9 mouse cellular contexts compared by ENCODE assay signal in genomic region chr2:84662866-84663265, GRCm38 (mm10). TPM values are rescaled to one million over a fixed set of nuclear protein-coding genes. Genes with fewer than 3 reads are reported as not detected.
DNase-seq lines count a peak whose midpoint lies in the region; ATAC-seq and TF ChIP-seq lines count a peak whose summit lies in the region.
"Had no signal": no experiment of that assay in that cellular context is flagged by ENCODE, and none has a peak within 500 bp of the region (broad histone marks: within the 10 kb centered on the region; RNA-seq: fewer than 3 reads in every experiment).

No protein-coding gene starts in this region.

- no peak for ATAC-seq in hindbrain, embryonic 11.5 days (ENCODE audit: low FRiP score)
- ATAC-seq in hindbrain, embryonic 16.5 days, result no peak
- ATAC-seq in activated CD4-positive, CD25-positive, alpha-beta regulatory T cell, adult 4 months, result peak; percentile 33
- no peak for ATAC-seq in midbrain, embryonic 14.5 days (ENCODE audit: low FRiP score, low TSS enrichment)

- H3K27ac ChIP-seq in hindbrain, embryonic 11.5 days (ENCODE audit: low read depth, low read length), result no peak overlapping the region
- H3K27ac ChIP-seq in hindbrain, embryonic 16.5 days (ENCODE audit: low read depth, low read length), result no peak overlapping the region
- no peak overlapping the region for H3K27ac ChIP-seq in kidney, adult 2 months (ENCODE audit: insufficient read depth, low read depth, low read length)
- H3K27ac ChIP-seq in midbrain, embryonic 14.5 days (replicated peaks; ENCODE audit: low read depth, low read length), result no peak overlapping the region
- H3K27ac ChIP-seq: lung, embryonic 15.5 days had no signal

- H3K9me3 ChIP-seq in hindbrain, embryonic 11.5 days (ENCODE audit: control insufficient read depth, low read length), result no peaks in the 10 kb centered on the region
- H3K9me3 ChIP-seq in hindbrain, embryonic 16.5 days (ENCODE audit: control insufficient read depth, low read length), result no peaks in the 10 kb centered on the region
- peaks cover 7% of the 10 kb centered on the region; the same call in 1 of the 2 replicates for H3K9me3 ChIP-seq in E14TG2a.4 (ENCODE audit: low read length)
- H3K9me3 ChIP-seq in midbrain, embryonic 14.5 days (ENCODE audit: control insufficient read depth, low read length), result no peaks in the 10 kb centered on the region
- H3K9me3 ChIP-seq: lung, embryonic 15.5 days had no signal

- no peaks in the 10 kb centered on the region for H3K4me1 ChIP-seq in hindbrain, embryonic 11.5 days (replicated peaks; ENCODE audit: control insufficient read depth, insufficient read depth, low read length)
- no peaks in the 10 kb centered on the region for H3K4me1 ChIP-seq in hindbrain, embryonic 16.5 days (ENCODE audit: control insufficient read depth, insufficient read depth, low read depth, low read length)
- peaks cover 23% of the 10 kb centered on the region for H3K4me1 ChIP-seq in E14TG2a.4 (replicated peaks; ENCODE audit: low read depth, low read length)
- no peaks in the 10 kb centered on the region for H3K4me1 ChIP-seq in kidney, adult 2 months (ENCODE audit: control insufficient read depth, insufficient read depth, low read length)
- no peaks in the 10 kb centered on the region for H3K4me1 ChIP-seq in midbrain, embryonic 14.5 days (ENCODE audit: control insufficient read depth, insufficient read depth, low read length)
- H3K4me1 ChIP-seq: lung, embryonic 15.5 days had no signal

- no peak for TF ChIP-seq POLR2A in kidney, adult 2 months (IDR thresholded peaks at IDR 0.05; ENCODE audit: low read depth, low read length)

- no peak overlapping the region for H3K4me2 ChIP-seq in hindbrain, embryonic 11.5 days (replicated peaks; ENCODE audit: low read depth, low read length)
- no peak overlapping the region for H3K4me2 ChIP-seq in hindbrain, embryonic 16.5 days (ENCODE audit: low read length)
- H3K4me2 ChIP-seq in midbrain, embryonic 14.5 days (ENCODE audit: low read length), result no peak overlapping the region
- H3K4me2 ChIP-seq: lung, embryonic 15.5 days had no signal

- no peak overlapping the region for H3K4me3 ChIP-seq in hindbrain, embryonic 11.5 days (ENCODE audit: low read depth, low read length)
- H3K4me3 ChIP-seq in hindbrain, embryonic 16.5 days (ENCODE audit: low read length), result no peak overlapping the region
- no peak overlapping the region for H3K4me3 ChIP-seq in E14TG2a.4 (replicated peaks; ENCODE audit: low read length)
- H3K4me3 ChIP-seq in kidney, adult 2 months (ENCODE audit: insufficient read depth, low read depth, low read length), result no peak overlapping the region
- H3K4me3 ChIP-seq in midbrain, embryonic 14.5 days (replicated peaks; ENCODE audit: low read depth, low read length), result no peak overlapping the region
- H3K4me3 ChIP-seq: lung, embryonic 15.5 days had no signal

- DNase-seq in hindbrain, embryonic 11.5 days (ENCODE audit: low spot score), result peak; percentile 55
- peak; percentile 63 for DNase-seq in kidney, adult 2 months
- peak; percentile 51 for DNase-seq in midbrain, embryonic 14.5 days
- no peak for DNase-seq in layer of hippocampus, postnatal 14 days (ENCODE audit: low spot score in 2 of 2)
- DNase-seq in right cerebral cortex, adult 18-20 months, result no peak

- H3K9ac ChIP-seq in hindbrain, embryonic 11.5 days (ENCODE audit: low read depth, low read length), result no peak overlapping the region
- no peak overlapping the region for H3K9ac ChIP-seq in hindbrain, embryonic 16.5 days (ENCODE audit: low read depth, low read length)
- no peak overlapping the region for H3K9ac ChIP-seq in midbrain, embryonic 14.5 days (replicated peaks; ENCODE audit: low read length)
- H3K9ac ChIP-seq: lung, embryonic 15.5 days had no signal

- H3K36me3 ChIP-seq in hindbrain, embryonic 11.5 days (ENCODE audit: control insufficient read depth, insufficient read depth, low read length), result no peaks in the 10 kb centered on the region
- no peaks in the 10 kb centered on the region for H3K36me3 ChIP-seq in hindbrain, embryonic 16.5 days (ENCODE audit: control insufficient read depth, insufficient read depth, low read length)
- peaks cover 8% of the 10 kb centered on the region for H3K36me3 ChIP-seq in E14TG2a.4 (ENCODE audit: insufficient read depth, low read length)
- H3K36me3 ChIP-seq in kidney, adult 2 months (ENCODE audit: control insufficient read depth, insufficient read depth, low read length), result no peaks in the 10 kb centered on the region
- H3K36me3 ChIP-seq in midbrain, embryonic 14.5 days (ENCODE audit: control insufficient read depth, insufficient read depth, low read length), result no peaks in the 10 kb centered on the region
- H3K36me3 ChIP-seq: lung, embryonic 15.5 days had no signal

- no peaks in the 10 kb centered on the region for H3K27me3 ChIP-seq in hindbrain, embryonic 11.5 days (ENCODE audit: control insufficient read depth, insufficient read depth, low read length)
- H3K27me3 ChIP-seq in hindbrain, embryonic 16.5 days (replicated peaks; ENCODE audit: control insufficient read depth, insufficient read depth, low read length), result no peaks in the 10 kb centered on the region
- H3K27me3 ChIP-seq in E14TG2a.4 (ENCODE audit: insufficient read depth, low read length), result peaks cover 14% of the 10 kb centered on the region
- no peaks in the 10 kb centered on the region for H3K27me3 ChIP-seq in kidney, adult 2 months (replicated peaks; ENCODE audit: control insufficient read depth, insufficient read depth, low read length)
- H3K27me3 ChIP-seq in midbrain, embryonic 14.5 days (ENCODE audit: control insufficient read depth, insufficient read depth, low read length), result no peaks in the 10 kb centered on the region
- H3K27me3 ChIP-seq: lung, embryonic 15.5 days had no signal

- 37% methylated on average over 2 of the region's 2 CpGs for WGBS in hindbrain, embryonic 11.5 days
- WGBS in hindbrain, embryonic 16.5 days, result 32% methylated on average over 2 of the region's 2 CpGs
- WGBS in kidney, adult 2 months, result 31% methylated on average over 2 of the region's 2 CpGs
- WGBS in midbrain, embryonic 14.5 days, result 22% methylated on average over 2 of the region's 2 CpGs

- TF ChIP-seq CTCF in E14TG2a.4 (conservative IDR thresholded peaks at IDR 0.05; ENCODE audit: low read length), result peak; percentile 70
- TF ChIP-seq CTCF in kidney, adult 2 months (conservative IDR thresholded peaks at IDR 0.05; ENCODE audit: insufficient read depth, insufficient read length, low read depth, low read length), result peak; percentile 58

RNA-seq across cellular contexts. Expression of gene Btbd18, which starts 4.0 kb away (rescaled TPM):
- polyA plus RNA-seq in hindbrain, embryonic 11.5 days (2014; fragmentation: Nextera tagmentation; extraction: Ambion mirVana), result 0.20 and 0.27 TPM in 2 replicates
- polyA plus RNA-seq in hindbrain, embryonic 16.5 days (2015; fragmentation: Nextera tagmentation; extraction: Ambion mirVana), result 0.26 and 0.44 TPM in 2 replicates
- under 1 TPM; 0.15 to 0.53 TPM for polyA plus RNA-seq in activated CD4-positive, CD25-positive, alpha-beta regulatory T cell, adult 4 months (2017; shearing (Covaris generic))
- polyA plus RNA-seq in kidney, adult 2 months (2012; rRNA removed), result 0.02 TPM in 1 of 2 replicates, not detected in the other
- polyA plus RNA-seq in midbrain, embryonic 14.5 days (2014; fragmentation: Nextera tagmentation; extraction: Ambion mirVana), result 0.37 and 0.53 TPM in 2 replicates
- not detected for total RNA-seq in layer of hippocampus, postnatal 14 days (2021)

RNA-seq across cellular contexts. Expression of gene Selenoh, which starts 7.7 kb away (rescaled TPM):
- 396 and 408 TPM in 2 replicates for polyA plus RNA-seq in hindbrain, embryonic 11.5 days (2014; fragmentation: Nextera tagmentation; extraction: Ambion mirVana)
- polyA plus RNA-seq in hindbrain, embryonic 16.5 days (2015; fragmentation: Nextera tagmentation; extraction: Ambion mirVana), result 184 and 198 TPM in 2 replicates
- 100 to 1,000 TPM; 152 to 184 TPM for polyA plus RNA-seq in activated CD4-positive, CD25-positive, alpha-beta regulatory T cell, adult 4 months (2017; shearing (Covaris generic))
- 29.6 and 32.2 TPM in 2 replicates for polyA plus RNA-seq in kidney, adult 2 months (2012; rRNA removed)
- 220 and 232 TPM in 2 replicates for polyA plus RNA-seq in midbrain, embryonic 14.5 days (2014; fragmentation: Nextera tagmentation; extraction: Ambion mirVana)
- 10 to 100 TPM; 41.7 to 46.8 TPM for total RNA-seq in layer of hippocampus, postnatal 14 days (2021)

RNA-seq across cellular contexts. Expression of gene Ctnnd1, which starts 12.3 kb away (rescaled TPM):
- polyA plus RNA-seq in hindbrain, embryonic 11.5 days (2014; fragmentation: Nextera tagmentation; extraction: Ambion mirVana), result 37.3 and 44.7 TPM in 2 replicates
- 24.4 and 31.8 TPM in 2 replicates for polyA plus RNA-seq in hindbrain, embryonic 16.5 days (2015; fragmentation: Nextera tagmentation; extraction: Ambion mirVana)
- polyA plus RNA-seq in activated CD4-positive, CD25-positive, alpha-beta regulatory T cell, adult 4 months (2017; shearing (Covaris generic)), result under 1 TPM; 0.29 to 0.67 TPM
- polyA plus RNA-seq in kidney, adult 2 months (2012; rRNA removed), result 53.2 and 58.7 TPM in 2 replicates
- polyA plus RNA-seq in midbrain, embryonic 14.5 days (2014; fragmentation: Nextera tagmentation; extraction: Ambion mirVana), result 21.9 and 33.8 TPM in 2 replicates
- 10 to 100 TPM; 59.1 to 68.0 TPM for total RNA-seq in layer of hippocampus, postnatal 14 days (2021)

RNA-seq across cellular contexts. Expression of gene Gm28635, which starts 15.0 kb away (rescaled TPM):
- not detected in 2 replicates for polyA plus RNA-seq in hindbrain, embryonic 11.5 days (2014; fragmentation: Nextera tagmentation; extraction: Ambion mirVana)
- polyA plus RNA-seq in hindbrain, embryonic 16.5 days (2015; fragmentation: Nextera tagmentation; extraction: Ambion mirVana), result not detected in 2 replicates
- not detected for polyA plus RNA-seq in activated CD4-positive, CD25-positive, alpha-beta regulatory T cell, adult 4 months (2017; shearing (Covaris generic))
- polyA plus RNA-seq in kidney, adult 2 months (2012; rRNA removed), result not detected in 2 replicates
- not detected in 2 replicates for polyA plus RNA-seq in midbrain, embryonic 14.5 days (2014; fragmentation: Nextera tagmentation; extraction: Ambion mirVana)
- total RNA-seq in layer of hippocampus, postnatal 14 days (2021), result 1 to 10 TPM; 2.9 to 9.8 TPM
- polyA plus RNA-seq: lung, embryonic 15.5 days had no signal

RNA-seq across cellular contexts. Expression of gene Med19, which starts 15.3 kb away (rescaled TPM):
- polyA plus RNA-seq in hindbrain, embryonic 11.5 days (2014; fragmentation: Nextera tagmentation; extraction: Ambion mirVana), result 65.2 and 66.3 TPM in 2 replicates
- polyA plus RNA-seq in hindbrain, embryonic 16.5 days (2015; fragmentation: Nextera tagmentation; extraction: Ambion mirVana), result 50.7 and 51.3 TPM in 2 replicates
- polyA plus RNA-seq in activated CD4-positive, CD25-positive, alpha-beta regulatory T cell, adult 4 months (2017; shearing (Covaris generic)), result 10 to 100 TPM; 16.9 to 17.8 TPM
- polyA plus RNA-seq in kidney, adult 2 months (2012; rRNA removed), result 7.8 and 9.3 TPM in 2 replicates
- 55.4 and 56.5 TPM in 2 replicates for polyA plus RNA-seq in midbrain, embryonic 14.5 days (2014; fragmentation: Nextera tagmentation; extraction: Ambion mirVana)
- total RNA-seq in layer of hippocampus, postnatal 14 days (2021), result 10 to 100 TPM; 31.4 to 32.0 TPM

Comparison
In these comparisons a context has a peak if more than half of its experiments do, and no peak if none do; other contexts are left out.
1. DNase-seq: peak in hindbrain, embryonic 11.5 days (single experiment), kidney, adult 2 months (single experiment) and midbrain, embryonic 14.5 days (single experiment); none in layer of hippocampus, postnatal 14 days (0 of 2) and right cerebral cortex, adult 18-20 months (single experiment).
2. RNA of gene Ctnnd1, which starts 12.3 kb away (polyA plus RNA-seq): 53.2 to 58.7 TPM in kidney, adult 2 months, 37.3 to 44.7 TPM in hindbrain, embryonic 11.5 days, 21.9 to 33.8 TPM in midbrain, embryonic 14.5 days and 24.4 to 31.8 TPM in hindbrain, embryonic 16.5 days; 0.29 to 0.67 TPM in activated CD4-positive, CD25-positive, alpha-beta regulatory T cell, adult 4 months; every median in the first group is over 10 times any median in the second.